Mouse (Mus musculus) CH12.LX (cell line): ENCODE results near the gene Btbd9.
"Not testable (repeated sequence)": the region's sequence is repeated elsewhere in the genome, so short reads cannot be mapped to it uniquely, and the experiment has no call there.

ENCODE experiments used
- CHD2 ChIP-seq: IDR thresholded peaks from 2 replicates; pipeline ENCODE4 v1.6.1; 2011; ENCODE audit warnings: low read length, improper control_type of control experiment
- CTCF ChIP-seq, 2 experiments: IDR thresholded peaks in 1 of 2; conservative IDR thresholded peaks in 1 of 2; 2 replicates each; pipeline ENCODE4 v1.5.1; 2011 to 2012; ENCODE audit warnings: low read depth in 2 of 2, low read length in 2 of 2, improper control_type of control experiment in 1 of 2, inconsistent platforms in 1 of 2, mild to moderate bottlenecking in 1 of 2, moderate library complexity in 1 of 2
- EP300 ChIP-seq: IDR thresholded peaks from 2 replicates; pipeline ENCODE4 v1.6.1; 2011; ENCODE audit warnings: low read length, improper control_type of control experiment
- ETS1 ChIP-seq: conservative IDR thresholded peaks from 2 replicates; pipeline ENCODE4 v1.6.1; 2012; ENCODE audit warnings: low read depth, mild to moderate bottlenecking, inconsistent platforms, low read length, improper control_type of control experiment, moderate library complexity
- GABPA ChIP-seq: IDR thresholded peaks from 2 replicates; pipeline ENCODE4 v1.6.1; 2012; ENCODE audit warnings: low read depth, low read length, improper control_type of control experiment, inconsistent platforms; ENCODE audit not compliant: insufficient replicate concordance
- JUN ChIP-seq: IDR thresholded peaks from 2 replicates; pipeline ENCODE4 v1.6.1; 2011; ENCODE audit warnings: low read depth, mild to moderate bottlenecking, low read length, improper control_type of control experiment, moderate library complexity; ENCODE audit not compliant: insufficient read depth
- POLR2A ChIP-seq: IDR thresholded peaks from 2 replicates; pipeline ENCODE4 v1.6.1; 2011; ENCODE audit warnings: low read depth, mild to moderate bottlenecking, improper control_type of control experiment, low read length
- USF1 ChIP-seq: IDR thresholded peaks from 2 replicates; pipeline ENCODE4 v1.6.1; 2014; ENCODE audit warnings: low read depth, mild to moderate bottlenecking, inconsistent platforms, low read length, improper control_type of control experiment

GRCm38 (mm10) chr17:30519172-30519512 is 57.1 kb downstream of the Btbd9 start:
- TF ChIP-seq CTCF (conservative IDR thresholded peaks at IDR 0.05 in 1 of 2, IDR thresholded peaks at IDR 0.05 in 1 of 2; ENCODE audit: low read depth in 2 of 2, low read length in 2 of 2); GABPA; EP300; ETS1; POLR2A; CHD2; JUN; USF1: not testable (repeated sequence)
